Mouse (Mus musculus): ENCODE results near the gene Nfatc2ip. TPM values are rescaled to one million over a fixed set of nuclear protein-coding genes. Genes with fewer than 3 reads are reported as not detected.
A peak's percentile ranks its signal among the peaks of the same experiment; 100 is the strongest.
"Not testable (repeated sequence)": the region's sequence is repeated elsewhere in the genome, so short reads cannot be mapped to it uniquely, and the experiment has no call there.

Gene Nfatc2ip
- polyA plus RNA-seq, 1 experiment from 2014 or later: 4.0 TPM

DNA sequence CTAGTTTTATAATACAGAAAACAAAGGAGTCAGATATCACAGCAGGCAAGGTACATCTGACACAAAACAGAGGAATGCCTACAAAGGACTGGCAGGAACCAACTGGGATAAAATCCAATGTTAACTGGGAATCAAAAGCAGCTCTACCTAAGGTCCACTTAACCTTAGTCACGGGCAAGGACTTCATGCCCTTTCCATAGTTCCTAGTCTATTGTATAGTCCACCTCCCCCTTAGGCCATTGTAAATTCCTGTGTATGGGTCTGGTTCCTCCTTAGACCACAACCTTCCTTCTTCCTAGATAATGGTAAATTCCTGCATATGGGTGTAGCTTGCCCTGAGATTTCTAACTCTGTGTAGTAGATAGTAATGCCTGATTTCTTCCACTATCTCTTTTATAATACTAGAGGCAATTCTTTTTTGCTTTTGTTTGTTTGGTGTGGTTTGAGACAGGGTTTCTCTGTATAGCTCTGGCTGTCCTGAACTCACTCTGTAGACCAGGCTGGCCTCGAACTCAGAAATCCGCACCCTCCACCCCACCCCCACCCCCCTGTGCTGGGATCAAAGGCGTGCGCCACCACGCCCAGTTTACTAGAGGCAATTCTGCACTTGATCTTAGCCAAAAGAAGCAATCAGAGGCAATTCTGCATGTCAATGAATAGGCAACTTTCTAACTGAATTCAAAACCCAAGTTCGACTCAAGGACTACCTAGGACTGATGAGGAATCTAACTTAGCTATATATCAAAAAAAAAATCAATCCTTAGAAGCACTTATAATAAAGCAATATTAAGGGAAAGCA, 4.3 kb downstream of the Nfatc2ip start:
- DNase-seq (ENCODE audit: low spot score); H3K9ac ChIP-seq; H3K4me3 ChIP-seq (replicated peaks; ENCODE audit: low read length); H3K4me1 ChIP-seq (replicated peaks; ENCODE audit: control insufficient read depth, insufficient read depth, low read length); H3K9me3 ChIP-seq (ENCODE audit: control insufficient read depth, low read length); H3K27me3 ChIP-seq (ENCODE audit: control insufficient read depth, insufficient read depth, low read length); H3K27ac ChIP-seq; H3K4me2 ChIP-seq (replicated peaks); ATAC-seq (ENCODE audit: low FRiP score): not testable (repeated sequence)
- WGBS: 92% methylated on average over 7 of the region's 7 CpGs
- H3K36me3 ChIP-seq (replicated peaks; ENCODE audit: control insufficient read depth, insufficient read depth): peaks cover 28% of the 10 kb centered on the region

GRCm38 (mm10) chr7:126388185-126388584, 8.4 kb downstream of the Nfatc2ip start:
- Histone ChIP-seq H3K9ac (no peak overlapping the region), H3K4me3 (replicated peaks; ENCODE audit: low read length) (no peak overlapping the region), H3K36me3 (replicated peaks; ENCODE audit: control insufficient read depth, insufficient read depth) (peaks cover 55% of the 10 kb centered on the region), H3K4me1 (replicated peaks; ENCODE audit: control insufficient read depth, insufficient read depth, low read length) (no peaks in the 10 kb centered on the region), H3K27ac (no peak overlapping the region), H3K27me3 (ENCODE audit: control insufficient read depth, insufficient read depth, low read length) (no peaks in the 10 kb centered on the region), H3K4me2 (replicated peaks) (no peak overlapping the region), H3K9me3 (ENCODE audit: control insufficient read depth, low read length) (no peaks in the 10 kb centered on the region)
- DNase-seq (ENCODE audit: low spot score): no peak
- ATAC-seq (ENCODE audit: low FRiP score): no peak
- WGBS: 100% methylated on average over 1 of the region's 1 CpGs

DNA sequence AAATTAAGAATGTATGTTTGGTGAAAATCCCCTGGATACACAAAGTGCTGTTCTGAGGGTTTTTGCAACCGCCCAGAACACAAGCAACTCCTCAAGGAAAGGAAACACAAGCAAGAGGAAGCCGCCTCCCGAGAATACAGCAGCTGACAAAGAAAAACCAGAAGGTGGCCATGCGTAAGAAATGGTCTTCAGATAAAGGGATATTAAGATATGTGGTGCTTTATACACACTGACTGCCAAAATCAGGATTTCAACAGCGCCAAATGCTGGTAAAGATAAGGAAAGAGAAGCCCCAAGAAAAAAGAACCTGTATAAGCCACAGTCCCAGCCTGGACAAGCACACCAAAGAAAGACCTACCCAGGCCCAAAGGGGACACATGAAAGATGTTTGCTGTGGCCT, 13.0 kb downstream of the Nfatc2ip start:
- Histone ChIP-seq H3K9ac (no peak overlapping the region), H3K4me3 (replicated peaks; ENCODE audit: low read length) (no peak overlapping the region), H3K9me3 (ENCODE audit: control insufficient read depth, low read length) (no peaks in the 10 kb centered on the region), H3K27ac (no peak overlapping the region), H3K27me3 (ENCODE audit: control insufficient read depth, insufficient read depth, low read length) (no peaks in the 10 kb centered on the region), H3K4me1 (replicated peaks; ENCODE audit: control insufficient read depth, insufficient read depth, low read length) (0 out of 2 replicates have a peak, but pooled peaks cover under 1% of the 10 kb centered on the region), H3K36me3 (replicated peaks; ENCODE audit: control insufficient read depth, insufficient read depth) (peaks cover 37% of the 10 kb centered on the region), H3K4me2 (replicated peaks) (no peak overlapping the region)
- ATAC-seq (ENCODE audit: low FRiP score) (no peak), DNase-seq (ENCODE audit: low spot score) (no peak)
- whole genome bisulfite sequencing: 91% methylated on average over 5 of the region's 5 CpGs

DNA sequence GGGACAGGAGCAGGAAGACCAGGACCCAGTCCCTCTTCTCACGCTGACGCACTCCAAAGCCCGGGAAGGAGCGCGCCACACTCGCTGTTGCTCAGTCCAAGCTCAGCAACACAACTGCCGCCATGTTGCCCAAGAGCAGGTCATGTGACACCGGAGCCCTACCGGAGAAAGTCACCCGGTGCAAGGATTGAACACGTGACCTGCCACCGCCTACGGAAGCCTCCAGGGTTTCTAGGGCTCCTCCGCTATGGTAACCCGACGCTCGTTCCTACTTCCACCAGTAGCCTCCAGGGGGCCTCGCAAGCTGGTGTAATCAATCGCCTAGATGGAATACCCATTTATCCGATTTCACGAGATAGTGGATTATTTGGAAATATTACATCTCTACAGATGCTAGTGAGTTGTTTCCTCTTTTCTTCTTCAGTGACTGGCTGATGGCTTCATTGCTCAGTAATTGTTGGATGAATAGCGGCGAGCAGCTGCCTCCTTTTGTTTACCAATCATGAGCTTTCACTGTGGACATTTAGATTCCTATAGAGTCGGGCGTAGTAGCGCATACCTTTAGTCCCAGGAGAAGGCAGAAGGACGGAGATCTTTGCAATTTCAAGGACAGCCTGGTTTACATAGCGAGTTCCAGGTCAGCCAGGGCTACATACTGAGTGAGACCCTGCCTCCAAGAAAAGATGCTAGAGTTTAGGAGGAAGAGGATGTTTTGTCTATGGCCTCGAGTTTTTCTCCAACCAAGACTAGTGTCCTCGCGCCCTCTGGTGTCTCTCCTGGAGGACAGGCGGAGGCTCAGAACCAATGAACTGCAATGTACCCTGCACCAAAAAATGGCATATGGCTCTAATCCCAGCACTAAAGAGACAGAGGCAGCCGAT, 19.0 kb downstream of the Nfatc2ip start, which contains the start of gene Spns1:
Spns1 (minus strand) TSS at position 173 of the 881 bp plus-strand sequence.
- ATAC-seq (ENCODE audit: low FRiP score) (peak; percentile 95), DNase-seq (ENCODE audit: low spot score) (peak; percentile 99)
- H3K4me2 ChIP-seq (replicated peaks): peak within 1 kb of the TSS; percentile 98
- H3K27ac ChIP-seq: peak within 1 kb of the TSS; percentile 87
- no peaks in the 10 kb centered on the region for H3K9me3 ChIP-seq (ENCODE audit: control insufficient read depth, low read length)
- H3K36me3 ChIP-seq (replicated peaks; ENCODE audit: control insufficient read depth, insufficient read depth): peaks cover 19% of the 10 kb centered on the region
- H3K4me3 ChIP-seq (replicated peaks; ENCODE audit: low read length): peak within 1 kb of the TSS; percentile 77
- H3K4me1 ChIP-seq (replicated peaks; ENCODE audit: control insufficient read depth, insufficient read depth, low read length): peaks cover 13% of the 10 kb centered on the region
- H3K9ac ChIP-seq: peak within 1 kb of the TSS; percentile 75
- H3K27me3 ChIP-seq (ENCODE audit: control insufficient read depth, insufficient read depth, low read length): no peaks in the 10 kb centered on the region
- 1% methylated on average over 33 of the region's 33 CpGs for WGBS

DNA sequence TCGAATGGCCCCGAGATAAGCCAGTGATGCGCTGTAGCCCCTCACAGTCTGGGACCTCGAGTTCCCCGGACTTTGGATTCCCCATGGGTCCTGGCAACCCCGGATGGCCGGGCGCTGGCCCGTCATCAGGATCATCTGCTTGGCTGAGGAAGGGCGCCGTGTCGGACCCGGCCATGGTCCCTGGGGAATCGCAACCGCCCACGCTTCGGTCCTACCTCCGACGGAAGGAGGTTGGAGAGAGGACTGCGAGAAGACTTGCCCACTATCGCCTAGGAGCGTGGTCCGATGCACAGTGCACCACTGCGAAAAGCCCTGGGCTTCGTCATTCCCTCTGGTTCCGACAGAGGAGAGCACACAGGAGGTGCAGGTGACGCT, 19.6 kb downstream of the Nfatc2ip start:
- H3K4me1 ChIP-seq (replicated peaks; ENCODE audit: control insufficient read depth, insufficient read depth, low read length): peaks cover 13% of the 10 kb centered on the region
- H3K4me2 ChIP-seq (replicated peaks): peak overlapping the region; percentile 98
- peak overlapping the region; percentile 43; the same call in 1 of the 2 replicates for H3K27ac ChIP-seq
- H3K9ac ChIP-seq: peak overlapping the region; percentile 75
- no peaks in the 10 kb centered on the region for H3K9me3 ChIP-seq (ENCODE audit: control insufficient read depth, low read length)
- H3K4me3 ChIP-seq (replicated peaks; ENCODE audit: low read length): peak overlapping the region; percentile 77
- H3K27me3 ChIP-seq (ENCODE audit: control insufficient read depth, insufficient read depth, low read length): no peaks in the 10 kb centered on the region
- ATAC-seq (ENCODE audit: low FRiP score): peak; percentile 78
- DNase-seq (ENCODE audit: low spot score): no peak
- 2% methylated on average over 27 of the region's 27 CpGs for WGBS
- peaks cover 25% of the 10 kb centered on the region for H3K36me3 ChIP-seq (replicated peaks; ENCODE audit: control insufficient read depth, insufficient read depth)

- Histone ChIP-seq H3K27ac (no peak overlapping the region), H3K27me3 (ENCODE audit: control insufficient read depth, insufficient read depth, low read length) (no peaks in the 10 kb centered on the region), H3K4me1 (replicated peaks; ENCODE audit: control insufficient read depth, insufficient read depth, low read length) (peaks cover 13% of the 10 kb centered on the region), H3K36me3 (replicated peaks; ENCODE audit: control insufficient read depth, insufficient read depth) (peaks cover 44% of the 10 kb centered on the region), H3K4me3 (replicated peaks; ENCODE audit: low read length) (no peak overlapping the region), H3K9me3 (ENCODE audit: control insufficient read depth, low read length) (no peaks in the 10 kb centered on the region), H3K9ac (no peak overlapping the region), H3K4me2 (replicated peaks) (no peak overlapping the region)
- DNase-seq (ENCODE audit: low spot score) (no peak), ATAC-seq (ENCODE audit: low FRiP score) (no peak)
- 78% methylated on average over 5 of the region's 5 CpGs for WGBS
These were observed 21.5 kb downstream of the Nfatc2ip start for GRCm38 (mm10) chr7:126375012-126375411.

- no peaks in the 10 kb centered on the region for H3K27me3 ChIP-seq (ENCODE audit: control insufficient read depth, insufficient read depth, low read length)
- no peak overlapping the region for H3K4me3 ChIP-seq (replicated peaks; ENCODE audit: low read length)
- no peaks in the 10 kb centered on the region for H3K9me3 ChIP-seq (ENCODE audit: control insufficient read depth, low read length)
- no peak overlapping the region for H3K27ac ChIP-seq
- WGBS: 89% methylated on average over 6 of the region's 6 CpGs
- peaks cover 49% of the 10 kb centered on the region for H3K36me3 ChIP-seq (replicated peaks; ENCODE audit: control insufficient read depth, insufficient read depth)
- no peak overlapping the region for H3K4me2 ChIP-seq (replicated peaks)
- no peak for ATAC-seq (ENCODE audit: low FRiP score)
- peaks cover 13% of the 10 kb centered on the region for H3K4me1 ChIP-seq (replicated peaks; ENCODE audit: control insufficient read depth, insufficient read depth, low read length)
- DNase-seq (ENCODE audit: low spot score): no peak
- no peak overlapping the region for H3K9ac ChIP-seq
These were observed 22.0 kb downstream of the Nfatc2ip start for GRCm38 (mm10) chr7:126374526-126374925.

- Histone ChIP-seq H3K4me1 (replicated peaks; ENCODE audit: control insufficient read depth, insufficient read depth, low read length) (peaks cover 8% of the 10 kb centered on the region), H3K9me3 (ENCODE audit: control insufficient read depth, low read length) (no peaks in the 10 kb centered on the region), H3K36me3 (replicated peaks; ENCODE audit: control insufficient read depth, insufficient read depth) (peaks cover 53% of the 10 kb centered on the region), H3K27ac (no peak overlapping the region), H3K9ac (no peak overlapping the region), H3K4me3 (replicated peaks; ENCODE audit: low read length) (no peak overlapping the region), H3K27me3 (ENCODE audit: control insufficient read depth, insufficient read depth, low read length) (no peaks in the 10 kb centered on the region), H3K4me2 (replicated peaks) (no peak overlapping the region)
- no peak for DNase-seq (ENCODE audit: low spot score)
- ATAC-seq (ENCODE audit: low FRiP score): no peak
- 84% methylated on average over 9 of the region's 9 CpGs for WGBS
These were observed 23.5 kb downstream of the Nfatc2ip start for GRCm38 (mm10) chr7:126373007-126373406.

GRCm38 (mm10) chr7:126369393-126369792, 27.1 kb downstream of the Nfatc2ip start, which contains the start of gene Lat:
TSS of gene Lat (minus strand) at chr7:126369570.
- H3K27ac ChIP-seq: no peak within 1 kb of the TSS
- ATAC-seq (ENCODE audit: low FRiP score): no peak
- H3K9ac ChIP-seq: no peak within 1 kb of the TSS
- no peaks in the 10 kb centered on the region for H3K27me3 ChIP-seq (ENCODE audit: control insufficient read depth, insufficient read depth, low read length)
- H3K36me3 ChIP-seq (replicated peaks; ENCODE audit: control insufficient read depth, insufficient read depth): peaks cover 59% of the 10 kb centered on the region
- WGBS: 87% methylated on average over 13 of the region's 13 CpGs
- no peak for DNase-seq (ENCODE audit: low spot score)
- no peak within 1 kb of the TSS for H3K4me2 ChIP-seq (replicated peaks)
- no peaks in the 10 kb centered on the region for H3K9me3 ChIP-seq (ENCODE audit: control insufficient read depth, low read length)
- H3K4me3 ChIP-seq (replicated peaks; ENCODE audit: low read length): no peak within 1 kb of the TSS
- no peaks in the 10 kb centered on the region for H3K4me1 ChIP-seq (replicated peaks; ENCODE audit: control insufficient read depth, insufficient read depth, low read length)

Data from hindbrain, embryonic 14.5 days (tissue).